Mouse (Mus musculus): ENCODE measurements around the gene D430042O09Rik.

The D430042O09Rik gene

DNA sequence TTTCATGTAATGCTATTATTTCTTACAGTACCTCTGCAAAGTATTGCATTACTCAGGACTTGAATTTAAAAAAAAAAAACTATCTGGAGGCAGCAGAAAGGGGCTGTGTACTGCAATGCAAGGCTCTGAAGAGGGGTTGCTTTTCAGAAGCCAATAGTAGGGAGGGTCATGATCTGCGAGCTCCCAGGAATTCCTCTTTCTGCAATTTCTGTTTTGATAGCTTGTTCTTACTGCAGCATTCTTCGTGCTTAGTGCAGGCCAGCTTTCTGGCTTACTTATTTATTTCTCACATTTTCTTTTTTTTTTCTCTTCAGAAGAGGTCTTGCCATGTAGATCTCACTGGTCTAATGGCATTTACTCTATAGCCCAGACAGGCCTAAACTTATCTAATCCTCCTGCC lies 32.8 kb downstream of the D430042O09Rik start:
- no peak for DNase-seq (ENCODE audit: low read depth)

DNA sequence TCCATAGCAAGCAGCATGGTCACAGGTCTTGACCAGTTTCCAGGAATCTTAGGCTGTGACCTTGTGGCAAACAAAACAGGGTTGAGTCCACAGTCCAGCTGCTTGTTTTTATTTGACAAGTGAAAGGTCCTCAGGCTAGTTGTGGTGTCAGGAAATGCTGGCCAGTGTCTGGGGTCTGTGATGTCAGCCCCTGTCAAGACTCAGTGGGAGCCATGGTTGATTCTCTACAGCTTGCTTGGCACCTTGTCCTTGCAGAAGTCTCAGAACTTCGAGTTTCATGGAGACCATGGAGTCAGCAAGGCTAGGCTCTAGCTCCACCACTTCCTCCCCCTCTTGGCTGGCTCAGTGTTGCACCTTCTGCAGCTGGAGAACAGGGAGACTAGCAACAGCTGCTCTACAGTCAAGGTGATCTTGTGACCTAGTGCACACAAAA lies 33.6 kb downstream of the D430042O09Rik start:
- no peak for DNase-seq (ENCODE audit: low read depth)

- DNase-seq (ENCODE audit: low read depth), result no peak
Observed at GRCm38 (mm10) chr7:125744774-125745173, 37.1 kb downstream of the D430042O09Rik start.

DNA sequence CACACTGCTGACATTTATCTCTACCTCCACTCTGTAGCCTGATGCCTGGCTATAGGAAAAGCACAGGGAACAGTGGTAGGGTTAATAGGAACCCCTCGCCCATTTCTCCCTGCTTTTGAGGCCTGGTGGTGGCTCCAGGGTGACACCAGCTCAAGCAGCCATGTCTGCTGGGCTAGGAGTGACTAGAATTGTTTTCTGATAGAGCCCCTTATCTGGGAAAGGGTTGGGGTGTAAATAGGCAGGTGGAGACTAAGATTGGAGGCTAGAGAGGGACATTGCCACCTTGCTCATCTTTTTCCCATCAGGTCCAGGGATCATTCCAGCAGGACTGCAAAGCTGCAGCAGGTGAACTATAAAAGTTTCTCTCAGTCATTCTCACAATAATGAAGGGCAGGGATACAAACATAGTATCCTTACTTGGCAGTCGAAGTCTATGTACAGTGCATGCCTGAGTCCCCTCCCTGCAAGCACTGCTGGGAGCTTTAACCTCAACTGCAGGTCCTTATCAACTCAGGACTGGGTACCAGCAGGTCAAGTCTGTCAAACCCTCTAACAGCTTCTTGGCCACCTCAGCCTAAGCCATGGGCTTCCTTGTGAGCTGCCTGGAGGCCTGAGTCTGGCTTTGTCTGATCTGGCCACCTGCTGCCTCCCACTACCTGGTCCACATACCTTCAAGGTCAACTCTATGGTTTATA lies 39.1 kb downstream of the D430042O09Rik start:
- no peak for DNase-seq (ENCODE audit: low read depth)

- no peak for DNase-seq (ENCODE audit: low read depth)
Observed at GRCm38 (mm10) chr7:125747316-125747690, 39.6 kb downstream of the D430042O09Rik start.

GRCm38 (mm10) chr7:125748186-125748585 lies 40.5 kb downstream of the D430042O09Rik start:
- peak; percentile 18 for DNase-seq (ENCODE audit: low read depth)

DNA sequence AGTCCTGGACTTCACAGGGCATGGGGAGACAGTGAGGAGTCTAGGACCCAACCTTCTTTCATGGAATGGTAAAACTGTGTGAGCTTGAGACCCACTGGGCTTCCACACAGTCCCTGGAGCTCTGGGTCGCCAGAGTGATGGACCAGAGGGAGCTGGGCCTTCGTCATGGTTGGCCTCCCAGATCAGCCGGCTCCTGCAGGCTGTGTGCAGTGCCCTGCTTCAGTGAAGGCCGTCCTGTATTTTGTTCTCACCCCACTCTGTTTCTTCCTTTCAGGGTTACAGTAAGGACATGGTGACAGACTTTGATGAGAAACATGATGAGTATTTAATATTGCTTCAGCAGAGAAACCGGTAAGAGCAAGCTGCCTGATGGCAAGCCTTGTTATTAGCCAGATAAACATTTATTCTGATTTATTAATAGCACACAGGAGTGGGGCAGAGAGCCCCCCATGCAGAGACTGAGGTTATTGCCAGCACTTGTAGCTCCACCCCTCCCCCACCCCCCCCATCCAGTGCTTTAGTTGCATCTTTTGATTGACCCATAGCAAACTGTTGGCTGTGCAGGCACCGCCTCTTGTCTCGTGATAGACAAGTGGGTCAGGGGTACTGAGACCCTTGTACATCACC lies 45.1 kb downstream of the D430042O09Rik start:
- no peak for DNase-seq (ENCODE audit: low read depth)

DNA sequence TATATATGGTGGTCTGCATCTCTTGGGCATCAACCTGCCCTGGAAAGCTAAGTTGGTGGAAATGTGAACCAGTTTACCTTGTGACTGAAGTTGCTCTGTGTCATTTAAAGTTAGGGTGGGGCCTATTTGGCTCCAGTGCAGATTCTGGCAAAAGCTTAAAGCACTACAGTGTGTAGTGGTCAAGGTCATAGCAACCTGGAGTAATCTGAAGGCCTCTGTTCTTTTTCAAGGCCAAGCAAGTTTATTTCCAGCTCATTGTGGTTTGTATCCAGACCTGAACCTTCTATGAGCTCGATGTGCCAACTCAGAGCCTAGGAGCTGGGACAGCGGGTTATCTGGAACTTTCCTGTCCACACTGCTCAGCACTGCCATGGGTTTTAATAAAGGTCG lies 45.6 kb downstream of the D430042O09Rik start:
- no peak for DNase-seq (ENCODE audit: low read depth)

DNA sequence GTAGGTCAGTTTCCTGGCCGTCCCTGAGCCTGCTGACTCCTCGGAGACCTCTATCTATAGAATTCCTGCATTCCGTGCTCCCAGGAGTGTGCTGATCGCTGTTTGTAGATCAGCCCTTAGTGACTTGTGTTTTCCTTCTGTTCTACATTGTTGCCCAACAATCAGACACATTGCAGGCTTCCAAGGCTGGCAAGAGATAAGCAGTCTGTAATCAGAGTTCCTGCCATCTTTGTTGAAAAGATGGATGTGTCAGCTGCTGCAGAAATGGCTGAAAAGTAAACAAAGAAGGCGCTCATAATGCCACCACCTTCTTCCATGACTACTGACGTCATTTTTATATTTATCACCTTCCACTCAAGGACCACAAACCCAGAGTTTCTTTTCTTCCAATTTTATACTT lies 49.1 kb downstream of the D430042O09Rik start:
- DNase-seq (ENCODE audit: low read depth), result no peak

- DNase-seq (ENCODE audit: low read depth), result no peak
Observed at GRCm38 (mm10) chr7:125757896-125758623, 50.4 kb downstream of the D430042O09Rik start.

DNA sequence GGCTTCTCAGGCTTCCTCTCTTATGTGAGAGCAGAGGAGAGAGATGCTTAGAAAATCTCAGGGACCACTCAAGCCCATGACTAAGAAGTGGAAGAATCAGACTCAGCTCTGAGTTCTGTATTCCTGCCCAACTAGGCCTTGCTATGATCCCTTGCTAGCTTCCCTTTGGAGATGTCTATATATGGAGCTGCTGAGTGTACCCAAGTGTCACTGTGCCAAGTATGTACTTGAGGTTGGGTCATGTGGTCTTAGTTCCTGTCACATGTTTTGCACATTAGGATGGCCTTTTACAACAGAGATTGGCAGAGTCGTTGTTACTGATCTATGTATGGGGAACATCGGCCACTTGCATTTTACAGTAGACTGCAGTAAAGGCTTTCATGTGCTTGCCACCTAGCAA lies 54.6 kb downstream of the D430042O09Rik start:
- DNase-seq (ENCODE audit: low read depth), result no peak

- no peak for DNase-seq (ENCODE audit: low read depth)
Observed at GRCm38 (mm10) chr7:125762883-125763830, 55.5 kb downstream of the D430042O09Rik start.

- DNase-seq (ENCODE audit: low read depth), result no peak
Observed at GRCm38 (mm10) chr7:125764373-125764772, 56.7 kb downstream of the D430042O09Rik start.

DNA sequence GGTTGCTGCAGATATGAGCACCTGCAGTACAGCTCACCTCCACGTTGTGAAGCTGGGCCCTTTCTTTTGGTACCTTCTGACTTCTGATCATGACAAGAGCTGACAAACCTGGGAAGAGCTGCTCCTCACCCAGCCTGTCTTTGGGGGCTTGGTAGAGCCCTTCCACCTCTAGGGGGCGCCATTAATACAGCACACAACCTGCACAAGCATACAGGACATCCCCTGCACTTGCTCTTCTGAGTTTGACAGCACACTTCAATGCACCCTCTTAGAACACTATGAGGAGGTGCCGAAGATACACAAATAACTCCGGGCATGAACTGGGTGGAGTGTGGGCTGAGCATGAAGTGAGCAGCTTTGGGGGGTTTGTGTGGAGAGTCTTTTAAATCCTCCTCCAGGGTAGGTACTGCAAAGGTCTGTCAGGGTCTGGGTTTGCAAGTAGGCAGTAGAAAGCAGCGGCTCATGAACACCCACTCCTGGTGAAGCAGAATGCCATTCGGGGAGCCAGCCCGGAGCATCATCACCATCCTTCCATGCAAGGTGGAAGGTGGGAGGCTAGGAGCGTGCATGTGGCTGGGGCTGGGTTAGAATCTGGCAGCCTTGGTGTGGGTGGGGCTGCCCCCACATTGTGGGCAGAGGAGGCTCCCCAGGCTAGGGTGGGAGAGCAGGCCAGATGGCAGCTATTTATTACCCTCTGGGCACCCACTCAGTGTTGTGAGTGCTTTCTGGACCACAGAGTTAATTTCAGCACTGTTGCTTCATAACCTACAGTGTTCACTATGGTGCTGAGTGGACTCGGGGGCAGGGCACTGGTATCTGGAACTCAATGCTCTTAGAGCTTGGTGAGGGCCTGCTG lies 59.5 kb downstream of the D430042O09Rik start:
- peak; percentile 34 for DNase-seq (ENCODE audit: low read depth)

- no peak for DNase-seq (ENCODE audit: low read depth)
Observed at GRCm38 (mm10) chr7:125772961-125773571, 65.4 kb downstream of the D430042O09Rik start.

DNA sequence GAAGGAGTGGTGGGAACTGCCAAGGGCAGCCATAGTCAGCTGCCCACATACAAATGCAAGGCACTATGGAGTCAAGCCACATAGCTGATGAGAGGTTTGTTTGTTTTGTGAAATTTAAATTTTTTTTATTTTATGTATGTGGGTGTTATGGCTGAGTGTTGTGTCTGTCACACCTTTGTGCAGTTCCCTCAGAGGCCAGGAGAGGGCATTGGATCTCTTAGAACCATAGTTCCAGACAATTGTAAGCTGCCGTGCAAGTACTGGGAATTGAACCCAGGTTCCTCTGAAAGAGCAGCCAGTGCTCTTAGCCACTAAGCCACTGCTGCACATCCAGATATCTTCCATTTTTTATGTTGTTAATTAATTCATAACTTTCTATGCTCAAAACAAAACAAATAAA lies 75.5 kb downstream of the D430042O09Rik start:
- no peak for DNase-seq (ENCODE audit: low read depth)

GRCm38 (mm10) chr7:125786105-125786504 lies 78.4 kb downstream of the D430042O09Rik start:
- no peak for DNase-seq (ENCODE audit: low read depth)

DNA sequence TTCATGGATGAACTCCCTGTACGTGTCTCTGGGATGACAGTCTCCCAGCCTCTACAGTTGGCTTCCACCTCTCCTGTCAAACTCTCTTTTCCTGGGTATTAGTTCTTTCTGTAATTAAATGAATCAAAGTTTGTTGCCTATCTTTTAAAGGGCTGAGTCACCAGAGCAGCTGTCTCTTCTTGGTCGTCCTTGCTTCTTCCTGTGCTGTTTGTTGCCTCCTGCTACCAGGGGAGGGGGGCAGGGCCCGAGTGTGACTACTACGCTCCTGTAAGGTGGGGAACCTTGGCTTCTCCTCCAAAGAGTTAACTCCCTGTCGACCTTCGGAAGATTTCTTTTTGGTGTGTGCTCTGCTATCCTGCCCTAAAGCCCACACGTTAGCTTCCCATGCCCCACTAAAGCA lies 79.4 kb downstream of the D430042O09Rik start:
- no peak for DNase-seq (ENCODE audit: low read depth)

- DNase-seq (ENCODE audit: low read depth), result no peak
Observed at GRCm38 (mm10) chr7:125790039-125790438, 82.4 kb downstream of the D430042O09Rik start.

GRCm38 (mm10) chr7:125806571-125806970 lies 98.9 kb downstream of the D430042O09Rik start:
- no peak for DNase-seq (ENCODE audit: low read depth)

- DNase-seq (ENCODE audit: low read depth), result no peak
Observed at GRCm38 (mm10) chr7:125808210-125808609, 100.5 kb downstream of the D430042O09Rik start.
